Mouse (Mus musculus) brain, adult 2 months (tissue): Measurements from ENCODE around the gene Diras1.

Experiments used
- DNase-seq: peaks from one replicate; pipeline ENCODE4 v3.0.0; 2011; ENCODE audit warnings: low read depth, low spot score

The Diras1 gene

GRCm38 (mm10) chr10:80971533-80971932 is 53.9 kb downstream of the Diras1 start:
- DNase-seq = no peak

- DNase-seq = no peak
Observed at GRCm38 (mm10) chr10:80970159-80970558, 55.3 kb downstream of the Diras1 start.
